Mouse (Mus musculus) midbrain, embryonic 13.5 days (tissue): ENCODE results near the gene Ccdc85a. TPM values are rescaled to one million over a fixed set of nuclear protein-coding genes. Genes with fewer than 3 reads are reported as not detected.
A peak's percentile ranks its signal among the peaks of the same experiment; 100 is the strongest.
"Not testable (repeated sequence)": the region's sequence is repeated elsewhere in the genome, so short reads cannot be mapped to it uniquely, and the experiment has no call there.

Source experiments
- ATAC-seq: fragments of 200-750 bp; cut with Nextera tagmentation; 2 replicates; pipeline ENCODE4 v1.8.0; 2017; ENCODE audit warnings: mild to moderate bottlenecking, moderate TSS enrichment, moderate library complexity
- H3K27ac ChIP-seq: fragments of 300-500 bp; sonication (generic); 2 replicates; pipeline ENCODE4 v1.5.1; 2015; ENCODE audit warnings: inconsistent platforms, mild to moderate bottlenecking, moderate library complexity
- H3K27me3 ChIP-seq: fragments of 300-500 bp; sonication (generic); 2 replicates; pipeline ENCODE4 v1.6.1; 2015; ENCODE audit warnings: mild to moderate bottlenecking, inconsistent platforms
- H3K36me3 ChIP-seq: fragments of 300-500 bp; sonication (generic); 2 replicates; pipeline ENCODE4 v1.6.1; 2015; ENCODE audit warnings: mild to moderate bottlenecking, inconsistent platforms
- H3K4me1 ChIP-seq: fragments of 300-500 bp; sonication (generic); replicated peaks from 2 replicates; pipeline ENCODE4 v1.6.1; 2015; ENCODE audit warnings: inconsistent platforms
- H3K4me2 ChIP-seq: fragments of 300-500 bp; sonication (generic); replicated peaks from 2 replicates; pipeline ENCODE4 v1.6.1; 2015; ENCODE audit warnings: moderate library complexity, mild to moderate bottlenecking, inconsistent platforms
- H3K4me3 ChIP-seq: fragments of 300-500 bp; sonication (generic); replicated peaks from 2 replicates; pipeline ENCODE4 v1.5.1; 2015; ENCODE audit warnings: mild to moderate bottlenecking, inconsistent platforms
- H3K9ac ChIP-seq: fragments of 300-500 bp; sonication (generic); replicated peaks from 2 replicates; pipeline ENCODE4 v1.6.1; 2015; ENCODE audit warnings: mild to moderate bottlenecking, inconsistent platforms
- H3K9me3 ChIP-seq: fragments of 300-500 bp; sonication (generic); 2 replicates; pipeline ENCODE4 v1.6.1; 2016; ENCODE audit warnings: mild to moderate bottlenecking, inconsistent platforms
- WGBS: fragments of 180-500 bp; shearing (Covaris S2); methylation state at CpG from one replicate; pipeline ENCODE4 v1.1.7; 2015; 5-methylcytosine and 5-hydroxymethylcytosine counted together
- polyA plus RNA-seq: library from polyadenylated mRNA; unstranded; fragments of >200 nt; fragmentation: Nextera tagmentation; extraction: Ambion mirVana; gene quantifications from 2 replicates; pipeline ENCODE4 v1.2.1, GENCODE M21; 2015

The Ccdc85a gene
- polyA plus RNA-seq, 1 experiment from 2014 or later, result 17.9 TPM

- Histone ChIP-seq H3K9me3 (no peaks in the 10 kb centered on the region), H3K27ac (no peak overlapping the region), H3K4me1 (no peaks in the 10 kb centered on the region), H3K9ac (no peak overlapping the region), H3K4me3 (no peak overlapping the region), H3K36me3 (no peaks in the 10 kb centered on the region), H3K4me2 (no peak overlapping the region), H3K27me3 (no peaks in the 10 kb centered on the region)
- 88% methylated on average over 1 of the region's 1 CpGs for WGBS
- no peak for ATAC-seq
Measured at GRCm38 (mm10) chr11:28397166-28397565, 187.0 kb downstream of the Ccdc85a start.

GRCm38 (mm10) chr11:28375891-28376290, 208.2 kb downstream of the Ccdc85a start:
- Histone ChIP-seq H3K4me1 (no peaks in the 10 kb centered on the region), H3K9ac (no peak overlapping the region), H3K4me3 (no peak overlapping the region), H3K27ac (no peak overlapping the region), H3K4me2 (no peak overlapping the region), H3K27me3 (no peaks in the 10 kb centered on the region), H3K9me3 (no peaks in the 10 kb centered on the region), H3K36me3 (no peaks in the 10 kb centered on the region)
- ATAC-seq, result no peak

DNA sequence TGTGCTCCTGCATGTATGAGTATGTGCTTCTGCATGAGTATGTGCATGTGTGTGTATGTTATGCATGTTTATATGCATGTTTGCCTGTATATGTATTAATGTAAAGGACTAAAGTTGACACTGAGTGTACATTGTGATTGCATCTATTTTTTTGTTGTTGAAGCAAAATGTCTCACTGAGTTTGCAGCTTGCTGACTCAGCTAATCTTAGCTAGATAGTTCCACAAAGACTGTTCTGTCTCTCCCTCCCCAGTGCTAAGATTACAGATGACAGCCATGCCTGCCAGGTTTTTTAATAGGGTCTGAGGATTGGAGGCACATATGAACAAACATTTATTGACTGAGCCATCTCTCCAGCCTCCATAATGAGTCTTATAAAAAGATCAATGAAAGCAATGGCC, 209.5 kb downstream of the Ccdc85a start:
- ATAC-seq, result no peak
- no peak overlapping the region for H3K4me2 ChIP-seq
- H3K9me3 ChIP-seq, result no peaks in the 10 kb centered on the region
- H3K9ac ChIP-seq, result no peak overlapping the region
- H3K4me1 ChIP-seq, result no peaks in the 10 kb centered on the region
- H3K27me3 ChIP-seq, result no peaks in the 10 kb centered on the region
- no peak overlapping the region for H3K27ac ChIP-seq
- no peaks in the 10 kb centered on the region for H3K36me3 ChIP-seq
- no peak overlapping the region for H3K4me3 ChIP-seq

DNA sequence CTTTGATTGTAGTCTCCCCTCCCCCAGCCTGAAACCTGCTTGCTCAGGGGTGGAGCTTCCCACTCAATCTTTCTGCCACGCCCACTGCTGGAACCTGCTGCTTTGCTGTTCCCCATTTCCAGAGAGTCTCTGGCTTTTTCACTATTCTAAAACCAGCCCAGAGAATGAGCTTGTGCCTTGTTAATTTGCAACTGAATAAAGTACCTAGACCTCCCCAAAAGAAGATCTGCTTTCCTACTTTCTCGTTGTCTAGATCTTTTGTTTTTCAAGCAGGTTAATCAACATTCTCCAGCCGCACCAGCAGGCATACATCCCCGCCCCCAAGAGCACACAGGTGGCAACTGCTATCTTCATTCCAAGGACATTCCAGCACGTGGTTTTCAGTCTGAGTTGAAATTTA, 212.7 kb downstream of the Ccdc85a start:
- not testable (repeated sequence) for H3K27me3 ChIP-seq, H3K4me2 ChIP-seq, H3K27ac ChIP-seq, H3K36me3 ChIP-seq, H3K9ac ChIP-seq, H3K4me1 ChIP-seq, ATAC-seq, H3K4me3 ChIP-seq, H3K9me3 ChIP-seq
- WGBS, result 72% methylated on average over 5 of the region's 5 CpGs

GRCm38 (mm10) chr11:28365929-28366244, 218.2 kb downstream of the Ccdc85a start:
- ATAC-seq, result peak; percentile 28
- Histone ChIP-seq H3K27me3 (peaks cover 17% of the 10 kb centered on the region), H3K9me3 (no peaks in the 10 kb centered on the region), H3K36me3 (no peaks in the 10 kb centered on the region), H3K4me3 (peak overlapping the region; percentile 28), H3K9ac (peak overlapping the region; percentile 57), H3K4me1 (peaks cover 9% of the 10 kb centered on the region; the same call in 1 of the 2 replicates), H3K27ac (peak overlapping the region; percentile 72), H3K4me2 (peak overlapping the region; percentile 51)
- 33% methylated on average over 2 of the region's 2 CpGs for WGBS

DNA sequence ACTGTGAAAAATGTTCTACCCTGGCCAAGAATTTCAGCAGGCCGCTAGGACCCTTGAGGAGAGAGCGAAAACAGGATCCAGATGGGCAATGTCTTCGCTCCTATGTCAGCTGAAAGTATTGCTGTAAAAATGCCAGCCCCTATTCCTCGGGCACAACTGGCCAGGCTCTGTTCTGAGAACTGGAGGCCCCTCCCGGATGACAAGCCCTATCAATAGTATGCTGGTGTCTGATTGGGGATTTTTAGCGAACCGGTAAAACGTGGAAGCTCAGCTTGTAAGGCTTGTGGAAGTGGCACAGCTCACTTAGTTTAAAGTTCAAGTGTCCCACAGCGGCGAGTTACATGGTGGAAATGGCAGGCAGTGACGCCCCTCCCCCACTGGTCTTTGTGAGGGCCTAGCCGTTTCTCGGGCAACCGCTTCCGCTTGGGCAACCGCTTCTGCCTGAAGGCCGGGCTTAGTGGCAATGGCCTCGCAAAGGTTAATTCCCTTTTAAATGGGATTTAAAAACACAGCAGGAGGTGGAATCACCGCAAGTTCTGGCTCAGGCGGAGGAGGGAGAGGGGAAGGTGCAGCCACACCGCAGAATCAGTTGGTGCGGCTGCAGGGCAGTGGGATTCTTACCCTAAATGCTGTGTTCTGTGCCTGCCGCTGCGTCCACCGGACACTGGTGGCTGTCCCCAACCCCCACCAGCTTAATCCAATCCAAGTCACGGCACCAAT, 218.8 kb downstream of the Ccdc85a start:
- Histone ChIP-seq H3K4me3 (peak overlapping the region; percentile 28), H3K27ac (peak overlapping the region; percentile 72), H3K27me3 (peaks cover 17% of the 10 kb centered on the region), H3K9ac (peak overlapping the region; percentile 57), H3K4me2 (peak overlapping the region; percentile 51), H3K9me3 (no peaks in the 10 kb centered on the region), H3K4me1 (peaks cover 9% of the 10 kb centered on the region; the same call in 1 of the 2 replicates), H3K36me3 (no peaks in the 10 kb centered on the region)
- 2% methylated on average over 26 of the region's 26 CpGs for WGBS
- peak; percentile 97 for ATAC-seq

DNA sequence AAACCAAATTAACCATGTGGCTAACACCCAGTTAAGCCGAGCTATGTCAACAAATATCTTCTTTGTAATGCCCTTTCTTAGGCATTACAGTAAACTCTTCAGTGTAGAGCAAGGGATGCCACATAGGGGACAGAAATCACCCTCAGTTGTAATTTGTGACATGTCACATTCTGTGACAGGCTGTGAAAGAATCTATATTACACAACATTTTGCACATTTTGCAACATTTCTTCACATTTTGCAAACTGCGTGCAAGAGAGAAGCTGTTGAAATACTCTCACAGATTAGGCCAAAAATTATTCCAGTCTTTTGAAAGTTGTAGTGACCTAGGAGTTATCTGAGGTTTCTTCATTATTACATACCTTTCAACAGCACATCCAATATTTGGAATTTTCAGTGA, 240.7 kb downstream of the Ccdc85a start:
- H3K27ac ChIP-seq, result no peak overlapping the region
- no peak overlapping the region for H3K9ac ChIP-seq
- ATAC-seq, result no peak
- no peaks in the 10 kb centered on the region for H3K4me1 ChIP-seq
- H3K27me3 ChIP-seq, result no peaks in the 10 kb centered on the region
- no peaks in the 10 kb centered on the region for H3K9me3 ChIP-seq
- H3K36me3 ChIP-seq, result no peaks in the 10 kb centered on the region
- no peak overlapping the region for H3K4me3 ChIP-seq
- no peak overlapping the region for H3K4me2 ChIP-seq
- WGBS, result 89% methylated on average over 2 of the region's 2 CpGs

DNA sequence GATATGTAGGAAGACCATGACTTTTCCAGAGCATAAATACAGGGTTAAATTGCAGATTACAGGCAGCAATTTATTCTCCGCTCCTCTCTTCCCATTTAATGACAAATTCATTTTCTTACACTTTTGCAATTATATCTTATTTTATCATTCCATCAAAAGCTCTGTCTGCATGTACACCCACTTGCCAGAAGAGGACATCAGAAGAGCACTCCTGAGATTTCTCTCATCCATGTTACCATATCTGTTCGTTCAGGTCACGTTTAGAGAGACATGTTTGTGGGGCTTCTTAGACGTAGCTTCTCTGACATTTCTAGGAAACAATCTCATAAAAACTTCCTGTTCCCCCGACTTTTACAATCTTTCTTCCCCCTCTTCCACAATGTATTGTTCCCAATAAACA, 242.2 kb downstream of the Ccdc85a start:
- Histone ChIP-seq H3K27me3 (no peaks in the 10 kb centered on the region), H3K9me3 (no peaks in the 10 kb centered on the region), H3K4me2 (no peak overlapping the region), H3K4me1 (no peaks in the 10 kb centered on the region), H3K4me3 (no peak overlapping the region), H3K36me3 (no peaks in the 10 kb centered on the region), H3K27ac (no peak overlapping the region), H3K9ac (no peak overlapping the region)
- ATAC-seq, result no peak
- 79% methylated on average over 5 of the region's 5 CpGs for WGBS

DNA sequence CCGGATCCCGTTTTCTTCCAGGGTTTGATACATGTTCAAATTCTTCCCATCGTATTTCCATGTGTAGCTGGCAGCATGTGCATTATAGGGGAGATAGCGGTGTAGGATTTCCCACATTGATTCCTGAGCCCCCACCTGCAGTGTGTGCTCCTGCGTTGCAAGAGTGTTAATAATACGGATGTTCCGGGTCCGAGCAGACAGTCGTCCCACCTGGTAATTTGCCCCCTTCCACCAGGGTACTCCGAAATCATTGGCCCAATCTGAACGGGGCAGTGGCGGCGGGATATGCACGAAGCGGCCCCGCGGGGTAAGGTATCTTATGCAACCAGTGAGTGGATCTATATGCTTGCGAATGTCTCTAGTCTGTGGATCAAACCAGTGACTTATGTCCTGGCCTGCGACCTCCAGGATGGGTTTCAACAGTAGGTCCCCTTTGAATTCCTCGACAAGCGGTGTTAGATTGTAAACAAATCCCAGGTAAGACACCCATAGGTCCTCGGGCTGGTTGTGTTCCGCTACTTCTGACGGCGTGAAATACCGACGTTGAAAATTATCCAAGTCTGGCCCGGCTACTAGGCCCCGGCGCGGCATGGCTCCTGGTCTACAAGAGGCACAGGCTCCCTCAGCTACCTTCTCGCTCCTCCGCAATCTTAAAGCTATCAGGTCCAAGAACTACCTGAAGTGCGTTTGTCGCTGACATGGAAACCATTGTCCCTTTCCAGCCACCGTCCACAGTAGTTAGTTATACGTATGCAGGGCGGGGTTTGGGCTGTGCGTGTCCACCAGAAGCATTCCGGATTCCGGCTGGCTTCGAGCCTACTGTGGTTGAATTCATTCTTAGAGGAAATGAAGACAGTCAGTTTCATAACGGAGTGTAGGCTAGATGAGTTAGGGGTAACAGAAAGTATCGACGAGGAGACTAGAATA, 244.6 kb downstream of the Ccdc85a start, which contains the start of gene Gm6685:
Gene Gm6685, minus strand, starts transcription at position 644 of the 927 bp plus-strand sequence.
- H3K9ac ChIP-seq, ATAC-seq, H3K4me2 ChIP-seq, H3K27me3 ChIP-seq, H3K9me3 ChIP-seq, H3K36me3 ChIP-seq, H3K4me3 ChIP-seq, H3K4me1 ChIP-seq, H3K27ac ChIP-seq: not testable (repeated sequence)
- 93% methylated on average over 45 of the region's 45 CpGs for WGBS

Other genes starting within 250 kb of the Ccdc85a start
- 0.43 TPM in 1 of 2 replicates, not detected in the other for gene Gm6685, start 244.5 kb downstream of the Ccdc85a start, polyA plus RNA-seq